Mouse (Mus musculus) liver, postnatal 0 days (tissue): ENCODE results near the gene Eef1a2. TPM values are rescaled to one million over a fixed set of nuclear protein-coding genes. Genes with fewer than 3 reads are reported as not detected.

Experiments used
- ATAC-seq: fragments of 200-750 bp; cut with Nextera tagmentation; 2 replicates; pipeline ENCODE4 v1.8.0; 2017; ENCODE audit warnings: mild to moderate bottlenecking, moderate library complexity
- DNase-seq: peaks from one replicate; pipeline ENCODE4 v3.0.0-alpha.2; 2016
- H3K27ac ChIP-seq: fragments of 300-500 bp; sonication (generic); 2 replicates; pipeline ENCODE4 v1.5.1; 2014; ENCODE audit warnings: antibody characterized with exemption, moderate library complexity, mild to moderate bottlenecking, low read depth
- H3K27me3 ChIP-seq: fragments of 300-500 bp; sonication (generic); 2 replicates; pipeline ENCODE4 v1.6.1; 2014; ENCODE audit warnings: low read length, control low read depth, mixed read lengths; ENCODE audit not compliant: insufficient read depth
- H3K36me3 ChIP-seq: fragments of 300-500 bp; sonication (generic); replicated peaks from 2 replicates; pipeline ENCODE4 v1.6.1; 2014; ENCODE audit warnings: mild to moderate bottlenecking, control low read depth, low read length, moderate library complexity, mixed read lengths; ENCODE audit not compliant: insufficient read depth
- H3K4me1 ChIP-seq: fragments of 300-500 bp; sonication (generic); 2 replicates; pipeline ENCODE4 v1.6.1; 2014; ENCODE audit warnings: antibody characterized with exemption, mild to moderate bottlenecking, control low read depth; ENCODE audit not compliant: insufficient read depth
- H3K4me2 ChIP-seq: fragments of 300-500 bp; sonication (generic); 2 replicates; pipeline ENCODE4 v1.6.1; 2014; ENCODE audit warnings: low read depth, mild to moderate bottlenecking, low read length, moderate library complexity, mixed read lengths
- H3K4me3 ChIP-seq: fragments of 300-500 bp; sonication (generic); 2 replicates; pipeline ENCODE4 v1.5.1; 2014; ENCODE audit warnings: low read depth, low read length
- H3K9ac ChIP-seq: fragments of 300-500 bp; sonication (generic); replicated peaks from 2 replicates; pipeline ENCODE4 v1.6.1; 2014; ENCODE audit warnings: mild to moderate bottlenecking, moderate library complexity
- H3K9me3 ChIP-seq: fragments of 300-500 bp; sonication (generic); 2 replicates; pipeline ENCODE4 v1.6.1; 2016; ENCODE audit warnings: mild to moderate bottlenecking, control low read depth, low read length, mixed read lengths
- CTCF ChIP-seq: sonication (generic); IDR thresholded peaks from 2 replicates; pipeline ENCODE4 v1.5.1; 2016; ENCODE audit warnings: antibody characterized with exemption, low read depth
- EP300 ChIP-seq: IDR thresholded peaks from 2 replicates; pipeline ENCODE4 v1.6.1; 2016; ENCODE audit warnings: antibody characterized with exemption, low read depth, mild to moderate bottlenecking
- WGBS: fragments of 180-500 bp; shearing (Covaris S2); extraction: QIAGEN DNeasy Blood & Tissue Kit; methylation state at CpG from one replicate; pipeline ENCODE4 v1.1.7; 2014; ENCODE audit not compliant: insufficient replicate concordance; 5-methylcytosine and 5-hydroxymethylcytosine counted together
- polyA plus RNA-seq: library from polyadenylated mRNA; unstranded; fragments of >200 nt; fragmentation: Nextera tagmentation; extraction: Ambion mirVana; gene quantifications from 2 replicates; pipeline ENCODE4 v1.2.1, GENCODE M21; 2015

The Eef1a2 gene
- polyA plus RNA-seq, 1 experiment from 2014 or later = not detected

GRCm38 (mm10) chr2:181148318-181148955 lies 8.4 kb downstream of the Eef1a2 start:
- DNase-seq (no peak), ATAC-seq (no peak)
- Histone ChIP-seq H3K9ac (no peak overlapping the region), H3K27me3 (peaks cover 43% of the 10 kb centered on the region), H3K4me1 (no peaks in the 10 kb centered on the region), H3K27ac (no peak overlapping the region), H3K4me3 (0 out of 2 replicates have a peak overlapping the region, but pooled peaks have one; percentile 32), H3K9me3 (no peaks in the 10 kb centered on the region), H3K4me2 (peak overlapping the region; percentile 67), H3K36me3 (no peaks in the 10 kb centered on the region)
- TF ChIP-seq CTCF (no peak), EP300 (no peak)
- 15% methylated on average over 19 of the region's 31 CpGs for WGBS

DNA sequence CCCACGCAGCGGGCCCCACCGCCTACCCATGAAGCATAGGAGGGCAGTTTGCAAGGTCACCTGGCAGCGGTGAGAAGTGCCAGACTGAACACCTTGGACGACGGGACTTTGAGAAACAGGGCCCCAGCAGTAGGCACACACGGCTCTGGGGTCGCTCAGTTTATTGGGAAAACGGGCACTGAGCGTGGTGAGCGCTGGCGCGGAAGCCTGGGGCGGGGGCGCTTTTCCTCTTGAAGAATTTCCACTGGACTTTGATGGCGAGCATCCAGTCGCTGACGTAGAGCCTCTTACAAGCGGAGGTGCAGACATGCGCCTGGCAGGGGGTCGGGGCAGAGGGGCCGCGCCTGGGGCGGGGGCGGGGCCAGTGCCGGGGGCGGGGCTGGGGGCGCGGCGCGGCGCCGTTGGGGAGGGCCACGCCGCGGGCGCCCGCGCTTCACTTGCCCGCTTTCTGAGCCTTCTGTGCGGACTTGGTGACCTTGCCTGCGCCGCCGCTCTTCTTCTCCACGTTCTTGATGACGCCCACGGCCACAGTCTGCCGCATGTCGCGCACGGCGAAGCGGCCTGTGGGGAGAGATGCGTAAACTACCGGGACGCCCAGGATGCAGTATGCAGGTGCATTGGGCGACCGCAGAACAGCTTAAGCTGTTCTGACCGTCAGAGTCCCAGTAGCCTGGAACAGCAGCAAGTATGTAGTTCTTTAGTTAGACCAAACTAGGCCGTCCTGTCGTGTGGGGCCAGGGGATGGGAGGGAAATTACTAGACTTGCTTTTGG lies 9.1 kb downstream of the Eef1a2 start:
- Histone ChIP-seq H3K9me3 (no peaks in the 10 kb centered on the region), H3K27ac (no peak overlapping the region), H3K4me1 (no peaks in the 10 kb centered on the region), H3K9ac (no peak overlapping the region), H3K36me3 (no peaks in the 10 kb centered on the region), H3K4me3 (peak overlapping the region; percentile 32; the same call in 1 of the 2 replicates), H3K27me3 (peaks cover 46% of the 10 kb centered on the region), H3K4me2 (peak overlapping the region; percentile 67)
- TF ChIP-seq CTCF = no peak
- TF ChIP-seq EP300 = no peak
- 2% methylated on average over 53 of the region's 61 CpGs for WGBS
- DNase-seq = no peak
- ATAC-seq = no peak

GRCm38 (mm10) chr2:181146976-181147545 lies 9.8 kb downstream of the Eef1a2 start:
- no peak overlapping the region for H3K4me3 ChIP-seq
- no peaks in the 10 kb centered on the region for H3K4me1 ChIP-seq
- no peaks in the 10 kb centered on the region for H3K36me3 ChIP-seq
- DNase-seq (no peak), ATAC-seq (no peak)
- no peak overlapping the region for H3K4me2 ChIP-seq
- TF ChIP-seq EP300 (no peak), CTCF (no peak)
- H3K27ac ChIP-seq = no peak overlapping the region
- H3K9ac ChIP-seq = no peak overlapping the region
- no peaks in the 10 kb centered on the region for H3K9me3 ChIP-seq
- H3K27me3 ChIP-seq = peaks cover 48% of the 10 kb centered on the region
- WGBS = 47% methylated on average over 4 of the region's 4 CpGs

DNA sequence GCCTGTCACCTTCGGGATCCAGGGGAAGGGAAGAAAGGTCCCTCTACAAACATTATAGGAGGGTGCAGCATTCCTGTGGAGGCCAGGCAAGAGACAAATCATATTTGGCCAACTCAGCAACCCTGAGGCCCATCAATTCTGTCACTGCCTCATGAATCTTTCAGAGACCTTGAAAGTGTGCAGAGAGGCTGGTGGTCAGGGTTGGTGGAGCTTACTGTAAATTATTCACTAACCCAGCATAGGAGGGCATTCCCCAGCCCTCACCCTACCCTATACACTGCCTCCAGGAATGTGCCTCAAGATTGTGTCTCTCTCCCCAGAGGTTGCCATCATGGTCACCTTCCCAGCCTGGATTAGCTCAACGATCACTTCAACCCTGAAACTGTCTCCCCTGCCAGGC lies 12.1 kb downstream of the Eef1a2 start:
- Histone ChIP-seq H3K4me2 (no peak overlapping the region), H3K27ac (no peak overlapping the region), H3K4me3 (no peak overlapping the region), H3K9me3 (no peaks in the 10 kb centered on the region), H3K27me3 (peaks cover 37% of the 10 kb centered on the region), H3K4me1 (no peaks in the 10 kb centered on the region), H3K36me3 (no peaks in the 10 kb centered on the region), H3K9ac (no peak overlapping the region)
- ATAC-seq (no peak), DNase-seq (no peak)
- TF ChIP-seq CTCF (no peak), EP300 (no peak)
- WGBS = 69% methylated on average over 2 of the region's 2 CpGs

- H3K4me2 ChIP-seq = no peak overlapping the region
- H3K9me3 ChIP-seq = no peaks in the 10 kb centered on the region
- no peaks in the 10 kb centered on the region for H3K4me1 ChIP-seq
- H3K27ac ChIP-seq = no peak overlapping the region
- TF ChIP-seq CTCF (no peak), EP300 (no peak)
- ATAC-seq (no peak), DNase-seq (no peak)
- 44% methylated on average over 2 of the region's 2 CpGs for WGBS
- H3K4me3 ChIP-seq = no peak overlapping the region
- H3K9ac ChIP-seq = no peak overlapping the region
- H3K36me3 ChIP-seq = no peaks in the 10 kb centered on the region
- H3K27me3 ChIP-seq = peaks cover 29% of the 10 kb centered on the region
Observed at GRCm38 (mm10) chr2:181143509-181144276, 13.1 kb downstream of the Eef1a2 start.

GRCm38 (mm10) chr2:181142703-181143135 lies 14.1 kb downstream of the Eef1a2 start:
- DNase-seq = no peak
- ATAC-seq = no peak
- Histone ChIP-seq H3K9me3 (no peaks in the 10 kb centered on the region), H3K4me2 (no peak overlapping the region), H3K27ac (no peak overlapping the region), H3K4me1 (no peaks in the 10 kb centered on the region), H3K4me3 (no peak overlapping the region), H3K27me3 (peaks cover 20% of the 10 kb centered on the region), H3K36me3 (no peaks in the 10 kb centered on the region), H3K9ac (no peak overlapping the region)
- TF ChIP-seq EP300 (no peak), CTCF (no peak)
- WGBS = 57% methylated on average over 8 of the region's 8 CpGs
